Mouse (Mus musculus): Measurements from ENCODE around the gene Atg2a.
A peak's percentile ranks its signal among the peaks of the same experiment; 100 is the strongest.

The Atg2a gene

GRCm38 (mm10) chr19:6247526-6248300, 6.2 kb downstream of the Atg2a start:
- no peak for DNase-seq (ENCODE audit: low read depth, low spot score)

GRCm38 (mm10) chr19:6253021-6253420, 11.6 kb downstream of the Atg2a start:
- DNase-seq (ENCODE audit: low read depth, low spot score) = no peak

GRCm38 (mm10) chr19:6260428-6260827, 19.0 kb downstream of the Atg2a start:
- no peak for DNase-seq (ENCODE audit: low read depth, low spot score)

- DNase-seq (ENCODE audit: low read depth, low spot score) = no peak
Observed at GRCm38 (mm10) chr19:6260946-6261345, 19.5 kb downstream of the Atg2a start.

- DNase-seq (ENCODE audit: low read depth, low spot score) = no peak
Observed at GRCm38 (mm10) chr19:6261379-6261778, 19.9 kb downstream of the Atg2a start.

GRCm38 (mm10) chr19:6262222-6262621, 20.8 kb downstream of the Atg2a start:
- DNase-seq (ENCODE audit: low read depth, low spot score) = peak; percentile 61

- no peak for DNase-seq (ENCODE audit: low read depth, low spot score)
Observed at GRCm38 (mm10) chr19:6262839-6263433, 21.5 kb downstream of the Atg2a start.

GRCm38 (mm10) chr19:6264200-6264599, 22.7 kb downstream of the Atg2a start:
- DNase-seq (ENCODE audit: low read depth, low spot score) = no peak

- DNase-seq (ENCODE audit: low read depth, low spot score) = no peak
Observed at GRCm38 (mm10) chr19:6264945-6265344, 23.5 kb downstream of the Atg2a start.

GRCm38 (mm10) chr19:6265727-6266182, 24.3 kb downstream of the Atg2a start:
- no peak for DNase-seq (ENCODE audit: low read depth, low spot score)

- DNase-seq (ENCODE audit: low read depth, low spot score) = no peak
Observed at GRCm38 (mm10) chr19:6267306-6268169, 26.1 kb downstream of the Atg2a start.

- DNase-seq (ENCODE audit: low read depth, low spot score) = peak; percentile 80
Observed at GRCm38 (mm10) chr19:6268170-6268528, 26.7 kb downstream of the Atg2a start.

- no peak for DNase-seq (ENCODE audit: low read depth, low spot score)
Observed at GRCm38 (mm10) chr19:6268670-6269132, 27.2 kb downstream of the Atg2a start.

- no peak for DNase-seq (ENCODE audit: low read depth, low spot score)
Observed at GRCm38 (mm10) chr19:6269798-6270475, 28.5 kb downstream of the Atg2a start.

- DNase-seq (ENCODE audit: low read depth, low spot score) = no peak
Observed at GRCm38 (mm10) chr19:6270661-6271060, 29.2 kb downstream of the Atg2a start.

- DNase-seq (ENCODE audit: low read depth, low spot score) = no peak
Observed at GRCm38 (mm10) chr19:6271206-6271605, 29.7 kb downstream of the Atg2a start.

- DNase-seq (ENCODE audit: low read depth, low spot score) = no peak
Observed at GRCm38 (mm10) chr19:6272053-6272452, 30.6 kb downstream of the Atg2a start.

- no peak for DNase-seq (ENCODE audit: low read depth, low spot score)
Observed at GRCm38 (mm10) chr19:6272738-6273137, 31.3 kb downstream of the Atg2a start.

GRCm38 (mm10) chr19:6273592-6273991, 32.1 kb downstream of the Atg2a start:
- DNase-seq (ENCODE audit: low read depth, low spot score) = no peak

- no peak for DNase-seq (ENCODE audit: low read depth, low spot score)
Observed at GRCm38 (mm10) chr19:6273998-6274608, 32.6 kb downstream of the Atg2a start.

GRCm38 (mm10) chr19:6275740-6276389, 34.4 kb downstream of the Atg2a start:
- no peak for DNase-seq (ENCODE audit: low read depth, low spot score)
